Mouse (Mus musculus) E14TG2a.4 (cell line): Measurements from ENCODE around the gene Tmem106a.
"Not testable (repeated sequence)": the region's sequence is repeated elsewhere in the genome, so short reads cannot be mapped to it uniquely, and the experiment has no call there.

Source experiments
- H3K27me3 ChIP-seq: 2 replicates; pipeline ENCODE4 v1.6.1; 2014; ENCODE audit warnings: low read length, control low read depth; ENCODE audit not compliant: insufficient read depth
- H3K36me3 ChIP-seq: 2 replicates; pipeline ENCODE4 v1.6.1; 2014; ENCODE audit warnings: low read length, control low read depth; ENCODE audit not compliant: insufficient read depth
- H3K4me1 ChIP-seq: replicated peaks from 2 replicates; pipeline ENCODE4 v1.6.1; 2014; ENCODE audit warnings: low read depth, low read length, control low read depth
- H3K4me3 ChIP-seq: replicated peaks from 2 replicates; pipeline ENCODE4 v1.5.1; 2014; ENCODE audit warnings: mild to moderate bottlenecking, low read length
- H3K9me3 ChIP-seq: 2 replicates; pipeline ENCODE4 v1.6.1; 2014; ENCODE audit warnings: low read length, control low read depth
- CTCF ChIP-seq: conservative IDR thresholded peaks from 2 replicates; pipeline ENCODE4 v1.5.1; 2014; ENCODE audit warnings: low read length
- NANOG ChIP-seq: IDR thresholded peaks from 2 replicates; pipeline ENCODE4 v1.6.1; 2014; ENCODE audit warnings: borderline replicate concordance, low read length, mixed read lengths
- POU5F1 ChIP-seq: IDR thresholded peaks from 2 replicates; pipeline ENCODE4 v1.6.1; 2014; ENCODE audit warnings: low read length, borderline replicate concordance

Gene Tmem106a

DNA sequence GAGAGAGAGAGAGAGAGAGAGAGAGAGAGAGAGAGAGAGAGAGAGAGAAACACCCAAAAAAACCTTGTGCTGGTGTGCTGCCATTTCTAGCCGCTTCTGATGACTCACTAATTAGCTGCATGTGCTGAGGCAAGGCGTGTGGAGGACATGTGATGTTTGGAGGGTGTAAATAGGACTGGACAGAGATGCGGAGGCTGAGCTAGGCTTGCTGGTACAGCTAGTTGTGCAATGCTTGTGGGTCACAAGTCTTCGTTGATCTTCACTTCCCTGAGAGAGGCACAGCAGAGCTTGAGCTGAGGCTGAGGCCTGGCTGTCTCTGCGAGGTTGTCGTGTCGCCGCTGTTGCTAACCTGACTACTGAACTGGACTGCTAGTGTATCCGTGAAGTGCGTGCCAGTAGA is 5.6 kb downstream of the Tmem106a start:
- no peaks in the 10 kb centered on the region for H3K27me3 ChIP-seq
- H3K36me3 ChIP-seq, result peaks cover 49% of the 10 kb centered on the region
- no peak for TF ChIP-seq CTCF
- no peak for TF ChIP-seq POU5F1
- TF ChIP-seq NANOG, result no peak

DNA sequence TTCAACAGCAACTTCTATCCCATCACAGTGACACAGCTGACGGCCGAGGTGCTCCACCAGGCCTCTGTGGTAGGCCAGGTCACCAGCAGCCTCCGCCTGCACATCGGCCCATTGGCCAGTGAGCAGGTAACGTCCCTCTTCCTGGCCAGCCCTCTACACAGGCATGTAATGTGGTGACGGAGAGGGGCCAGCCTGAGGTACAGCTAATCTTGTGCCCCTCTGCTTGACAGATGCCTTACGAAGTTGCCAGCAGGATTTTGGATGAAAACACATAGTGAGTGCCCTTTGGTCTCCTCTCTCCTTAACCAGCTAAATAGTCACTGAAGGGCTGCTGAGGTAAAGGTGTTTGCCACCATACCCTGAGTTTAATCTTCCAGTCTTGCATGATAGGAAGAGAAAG is 6.8 kb downstream of the Tmem106a start:
- peaks cover 65% of the 10 kb centered on the region for H3K4me1 ChIP-seq
- H3K9me3 ChIP-seq, result no peaks in the 10 kb centered on the region
- peaks cover 43% of the 10 kb centered on the region for H3K36me3 ChIP-seq
- H3K27me3 ChIP-seq, result no peaks in the 10 kb centered on the region
- H3K4me3 ChIP-seq, result no peak overlapping the region
- TF ChIP-seq CTCF (no peak), NANOG (no peak), POU5F1 (no peak)

More for the DNA sequence above, 5.6 kb downstream of the Tmem106a start:
- Histone ChIP-seq H3K9me3 (no peaks in the 10 kb centered on the region), H3K4me1 (peaks cover 66% of the 10 kb centered on the region), H3K4me3 (no peak overlapping the region)

DNA sequence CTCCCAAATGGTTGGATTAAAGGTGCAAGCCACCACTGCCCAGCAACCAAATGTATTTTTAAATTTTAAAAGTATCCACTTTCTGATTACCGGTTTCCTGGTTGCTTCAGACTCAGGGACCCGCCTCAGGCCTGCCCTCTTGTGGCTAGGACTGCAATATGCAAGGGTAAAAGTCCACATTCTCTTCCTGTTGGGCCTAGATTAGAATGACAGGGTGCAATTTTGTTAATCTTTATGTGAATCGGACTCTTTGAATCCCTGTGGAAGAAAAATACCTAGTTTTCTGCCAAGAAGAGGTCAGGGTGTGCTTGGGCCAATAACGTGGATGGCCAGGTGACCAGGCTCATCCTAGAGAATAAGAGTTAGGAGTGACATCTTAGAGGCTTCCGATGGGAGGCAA is 7.4 kb downstream of the Tmem106a start:
- Histone ChIP-seq H3K4me3 (peak overlapping the region; percentile 64; the same call in 1 of the 2 replicates), H3K4me1 (peaks cover 66% of the 10 kb centered on the region), H3K9me3 (no peaks in the 10 kb centered on the region), H3K36me3 (peaks cover 38% of the 10 kb centered on the region), H3K27me3 (no peaks in the 10 kb centered on the region)
- no peak for TF ChIP-seq POU5F1
- TF ChIP-seq CTCF, result peak; percentile 91

DNA sequence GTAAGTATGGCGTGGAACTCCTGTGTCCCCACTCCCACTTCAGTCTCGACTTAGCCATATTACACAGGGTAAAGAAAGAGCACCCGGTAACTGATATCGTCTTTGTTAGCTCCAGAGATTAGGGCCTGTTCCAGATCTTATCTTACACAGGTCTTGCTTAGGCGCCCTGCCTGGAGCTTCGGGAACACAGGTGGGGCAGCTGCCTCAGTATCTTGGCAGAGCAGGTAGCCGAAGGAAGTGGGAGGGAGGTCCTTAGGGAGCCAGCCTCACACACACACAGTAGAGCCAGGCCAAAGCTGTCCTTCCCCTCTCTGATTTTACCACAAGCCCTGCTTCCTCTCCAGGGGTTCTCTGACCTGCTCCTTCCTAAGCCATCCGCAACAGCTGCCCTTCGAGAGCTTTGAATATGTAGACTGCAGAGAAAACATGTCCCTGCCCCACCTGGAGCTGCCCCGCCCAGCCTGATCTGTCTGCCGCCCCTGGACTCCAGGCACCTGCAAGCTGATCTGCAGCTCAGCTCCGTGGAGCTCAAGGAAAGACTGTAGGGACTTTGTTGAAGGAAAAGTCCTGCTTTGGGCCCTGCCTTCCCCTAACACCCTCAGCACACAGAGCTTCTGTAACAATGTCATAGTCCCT is 8.1 kb downstream of the Tmem106a start:
- peaks cover 32% of the 10 kb centered on the region for H3K36me3 ChIP-seq
- H3K4me3 ChIP-seq, result peak overlapping the region; percentile 64
- TF ChIP-seq POU5F1 (no peak), NANOG (no peak), CTCF (no peak)
- peaks cover 67% of the 10 kb centered on the region for H3K4me1 ChIP-seq
- no peaks in the 10 kb centered on the region for H3K9me3 ChIP-seq
- H3K27me3 ChIP-seq, result no peaks in the 10 kb centered on the region

GRCm38 (mm10) chr11:101599156-101599555 is 17.1 kb downstream of the Tmem106a start, which contains the start of gene Gm11634:
Gm11634 (minus strand) TSS chr11:101599256.
- Histone ChIP-seq H3K27me3 (peaks cover 5% of the 10 kb centered on the region; the same call in 1 of the 2 replicates), H3K4me1 (peaks cover 46% of the 10 kb centered on the region), H3K36me3 (no peaks in the 10 kb centered on the region), H3K4me3 (peak within 1 kb of the TSS; percentile 69), H3K9me3 (no peaks in the 10 kb centered on the region)
- TF ChIP-seq NANOG (no peak), CTCF (no peak), POU5F1 (no peak)

- Histone ChIP-seq H3K9me3 (peaks cover 2% of the 10 kb centered on the region; the same call in 1 of the 2 replicates), H3K4me1 (peaks cover 46% of the 10 kb centered on the region), H3K36me3 (no peaks in the 10 kb centered on the region), H3K27me3 (peaks cover 5% of the 10 kb centered on the region; the same call in 1 of the 2 replicates), H3K4me3 (no peak overlapping the region)
- TF ChIP-seq CTCF (no peak), POU5F1 (no peak), NANOG (no peak)
Measured at GRCm38 (mm10) chr11:101602491-101602890, 20.4 kb downstream of the Tmem106a start.

DNA sequence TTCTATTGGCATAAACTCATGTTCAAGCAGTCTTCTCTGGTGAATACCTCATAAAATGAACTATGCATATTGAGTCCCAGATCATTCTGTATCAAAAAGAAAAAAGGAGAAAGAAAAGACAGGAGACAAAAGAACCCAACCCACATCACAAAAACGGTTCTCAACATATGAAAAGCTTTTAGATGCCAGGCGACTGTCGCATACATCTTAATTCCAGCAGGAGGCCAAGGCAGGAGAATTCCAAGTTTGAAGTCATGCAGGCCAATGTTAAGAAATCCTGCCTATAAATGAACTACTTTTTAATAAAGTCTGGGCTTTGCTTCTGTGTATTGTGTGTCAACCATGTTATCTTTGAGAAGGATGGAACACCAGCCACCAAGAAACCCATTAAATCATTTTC is 22.1 kb downstream of the Tmem106a start:
- peaks cover 17% of the 10 kb centered on the region for H3K9me3 ChIP-seq
- peaks cover 1% of the 10 kb centered on the region; the same call in 1 of the 2 replicates for H3K27me3 ChIP-seq
- peak overlapping the region; percentile 48 for H3K4me3 ChIP-seq
- peaks cover 4% of the 10 kb centered on the region; the same call in 1 of the 2 replicates for H3K36me3 ChIP-seq
- peaks cover 34% of the 10 kb centered on the region for H3K4me1 ChIP-seq
- TF ChIP-seq NANOG (no peak), CTCF (no peak), POU5F1 (no peak)

- Histone ChIP-seq H3K9me3 (peaks cover 23% of the 10 kb centered on the region), H3K4me3 (peak overlapping the region; percentile 48), H3K4me1 (peaks cover 32% of the 10 kb centered on the region)
- not testable (repeated sequence) for H3K36me3 ChIP-seq, H3K27me3 ChIP-seq
Measured at GRCm38 (mm10) chr11:101604531-101605453, 22.8 kb downstream of the Tmem106a start.

GRCm38 (mm10) chr11:101607134-101607533 is 25.1 kb downstream of the Tmem106a start:
- H3K36me3 ChIP-seq, H3K4me3 ChIP-seq, H3K27me3 ChIP-seq: not testable (repeated sequence)
- Histone ChIP-seq H3K9me3 (peaks cover 33% of the 10 kb centered on the region), H3K4me1 (peaks cover 31% of the 10 kb centered on the region)
